Mouse (Mus musculus) embryonic facial prominence, embryonic 11.5 days (tissue): ENCODE measurements at regions not wholly inside any gene's neighbourhood (a gene's known extent, or its start where the extent isn't known, plus 50 kb on each side); places are given as distances from the start of the nearest gene placed in this dataset.
"Not testable (repeated sequence)": the region's sequence is repeated elsewhere in the genome, so short reads cannot be mapped to it uniquely, and the experiment has no call there.

Experiments
- ATAC-seq: fragments of 200-750 bp; cut with Nextera tagmentation; replicated peaks from 2 replicates; pipeline ENCODE4 v1.8.0; 2017; ENCODE audit warnings: low read depth; ENCODE audit not compliant: insufficient number of reproducible peaks, low FRiP score, low TSS enrichment
- DNase-seq: peaks from one replicate; pipeline ENCODE4 v3.0.0-alpha.2; 2015; ENCODE audit warnings: low spot score
- H3K27ac ChIP-seq: fragments of 300-500 bp; sonication (generic); replicated peaks from 2 replicates; pipeline ENCODE4 v1.5.1; 2014; ENCODE audit warnings: mild to moderate bottlenecking, low read depth, low read length, control low read depth
- H3K27me3 ChIP-seq: fragments of 300-500 bp; sonication (generic); 2 replicates; pipeline ENCODE4 v1.6.1; 2014; ENCODE audit warnings: mild to moderate bottlenecking, low read length, moderate library complexity, mixed read lengths; ENCODE audit not compliant: control insufficient read depth, insufficient read depth
- H3K36me3 ChIP-seq: fragments of 300-500 bp; sonication (generic); replicated peaks from 2 replicates; pipeline ENCODE4 v1.6.1; 2014; ENCODE audit warnings: low read depth, mild to moderate bottlenecking, low read length, moderate library complexity, mixed read lengths; ENCODE audit not compliant: control insufficient read depth, insufficient read depth
- H3K4me1 ChIP-seq: fragments of 300-500 bp; sonication (generic); 2 replicates; pipeline ENCODE4 v1.6.1; 2014; ENCODE audit warnings: low read length, mixed read lengths; ENCODE audit not compliant: control insufficient read depth, insufficient read depth
- H3K4me2 ChIP-seq: fragments of 300-500 bp; sonication (generic); 2 replicates; pipeline ENCODE4 v1.6.1; 2014; ENCODE audit warnings: low read depth, mild to moderate bottlenecking, control low read depth, low read length, moderate library complexity
- H3K4me3 ChIP-seq: fragments of 300-500 bp; sonication (generic); 2 replicates; pipeline ENCODE4 v1.5.1; 2014; ENCODE audit warnings: low read depth, low read length, control low read depth
- H3K9ac ChIP-seq: fragments of 300-500 bp; sonication (generic); replicated peaks from 2 replicates; pipeline ENCODE4 v1.6.1; 2014; ENCODE audit warnings: mild to moderate bottlenecking, control low read depth, low read length
- H3K9me3 ChIP-seq: fragments of 300-500 bp; sonication (generic); replicated peaks from 2 replicates; pipeline ENCODE4 v1.6.1; 2016; ENCODE audit warnings: mild to moderate bottlenecking, low read length, inconsistent platforms, mixed read lengths; ENCODE audit not compliant: control insufficient read depth
- WGBS: fragments of 180-500 bp; shearing (Covaris S2); extraction: QIAGEN DNeasy Blood & Tissue Kit; methylation state at CpG from one replicate; pipeline ENCODE4 v1.1.7; 2014; 5-methylcytosine and 5-hydroxymethylcytosine counted together

GRCm38 (mm10) chr2:11051621-11052020 is 120.3 kb upstream of the Prkcq start:
- no peak overlapping the region for H3K9ac ChIP-seq
- no peak overlapping the region for H3K4me2 ChIP-seq
- no peaks in the 10 kb centered on the region for H3K4me1 ChIP-seq
- 92% methylated on average over 7 of the region's 7 CpGs for WGBS
- no peaks in the 10 kb centered on the region for H3K36me3 ChIP-seq
- H3K4me3 ChIP-seq, result no peak overlapping the region
- H3K9me3 ChIP-seq, result no peaks in the 10 kb centered on the region
- H3K27me3 ChIP-seq, result no peaks in the 10 kb centered on the region
- no peak for ATAC-seq
- no peak for DNase-seq
- H3K27ac ChIP-seq, result no peak overlapping the region

DNA sequence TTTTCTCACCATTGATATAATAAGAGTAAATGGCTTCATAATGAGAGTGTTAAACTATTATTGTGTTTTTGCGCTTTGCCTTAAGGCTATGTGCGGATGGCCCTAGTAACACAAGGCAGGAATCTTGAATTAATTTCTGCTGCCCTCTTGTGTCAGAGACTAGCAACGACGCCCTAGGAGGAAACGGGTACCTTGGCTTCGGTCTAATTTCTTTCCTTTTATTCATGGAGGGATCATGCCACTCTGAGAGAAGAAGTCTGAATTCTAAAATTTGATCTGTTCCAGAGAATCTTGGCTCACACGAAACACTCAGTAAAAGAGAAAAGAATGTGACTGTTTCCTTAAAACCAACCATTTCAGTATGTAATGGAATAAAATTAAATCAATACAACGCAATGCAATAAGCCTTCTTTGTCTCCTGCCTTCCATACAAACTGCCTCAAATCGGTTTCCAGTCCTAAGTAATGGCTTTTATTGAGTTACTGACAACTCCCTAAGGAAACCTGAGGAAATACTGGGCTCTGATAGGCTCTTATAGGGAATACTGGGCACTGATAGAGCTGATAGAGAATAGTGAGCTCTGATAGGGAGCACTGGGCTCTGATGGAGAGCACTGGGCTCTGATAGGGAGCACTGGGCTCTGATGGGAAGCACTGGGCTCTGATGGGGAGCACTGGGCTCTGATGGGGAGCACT is 112.0 kb upstream of the Prkcq start:
- H3K27me3 ChIP-seq, result no peaks in the 10 kb centered on the region
- no peak overlapping the region for H3K27ac ChIP-seq
- ATAC-seq (peak; percentile 59; the same call in 1 of the 2 replicates), DNase-seq (peak; percentile 83)
- 24% methylated on average over 9 of the region's 9 CpGs for WGBS
- H3K36me3 ChIP-seq, result no peaks in the 10 kb centered on the region
- no peaks in the 10 kb centered on the region for H3K9me3 ChIP-seq
- H3K9ac ChIP-seq, result no peak overlapping the region
- no peak overlapping the region for H3K4me2 ChIP-seq
- no peak overlapping the region for H3K4me3 ChIP-seq
- H3K4me1 ChIP-seq, result no peaks in the 10 kb centered on the region

GRCm38 (mm10) chr2:11067384-11067783 is 104.5 kb upstream of the Prkcq start:
- no peaks in the 10 kb centered on the region for H3K36me3 ChIP-seq
- ATAC-seq (no peak), DNase-seq (no peak)
- WGBS, result 69% methylated on average over 4 of the region's 4 CpGs
- no peak overlapping the region for H3K4me3 ChIP-seq
- no peak overlapping the region for H3K4me2 ChIP-seq
- no peaks in the 10 kb centered on the region for H3K9me3 ChIP-seq
- no peaks in the 10 kb centered on the region for H3K27me3 ChIP-seq
- no peak overlapping the region for H3K9ac ChIP-seq
- H3K4me1 ChIP-seq, result no peaks in the 10 kb centered on the region
- H3K27ac ChIP-seq, result no peak overlapping the region

DNA sequence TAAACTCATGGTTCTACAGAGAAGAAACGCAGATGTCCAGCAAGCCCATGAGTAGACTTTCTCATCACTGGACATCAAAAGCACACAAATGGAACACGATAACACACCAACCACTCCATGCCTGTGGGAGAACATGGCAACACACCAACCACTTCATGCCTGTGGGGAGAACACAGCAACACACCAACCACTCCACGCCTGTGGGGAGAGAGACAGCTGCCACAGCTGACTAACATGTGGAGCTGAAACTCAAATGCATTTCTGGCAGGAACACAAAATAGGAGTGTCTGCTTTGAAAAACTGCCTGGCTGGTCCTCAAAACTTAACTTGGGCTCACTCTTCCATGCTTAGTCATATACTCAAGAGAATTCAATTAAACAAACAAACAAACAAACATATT is 88.4 kb upstream of the Prkcq start:
- WGBS, result 84% methylated on average over 3 of the region's 3 CpGs
- H3K9me3 ChIP-seq, result no peaks in the 10 kb centered on the region
- H3K4me2 ChIP-seq, result no peak overlapping the region
- H3K36me3 ChIP-seq, result no peaks in the 10 kb centered on the region
- H3K4me1 ChIP-seq, result no peaks in the 10 kb centered on the region
- H3K27ac ChIP-seq, result no peak overlapping the region
- no peak overlapping the region for H3K4me3 ChIP-seq
- H3K9ac ChIP-seq, result no peak overlapping the region
- no peaks in the 10 kb centered on the region for H3K27me3 ChIP-seq
- no peak for ATAC-seq
- no peak for DNase-seq

- Histone ChIP-seq H3K4me2 (no peak overlapping the region), H3K4me3 (no peak overlapping the region), H3K9me3 (no peaks in the 10 kb centered on the region), H3K36me3 (no peaks in the 10 kb centered on the region), H3K27me3 (no peaks in the 10 kb centered on the region), H3K4me1 (no peaks in the 10 kb centered on the region), H3K27ac (no peak overlapping the region), H3K9ac (no peak overlapping the region)
- ATAC-seq (no peak), DNase-seq (peak; percentile 37)
- 33% methylated on average over 1 of the region's 1 CpGs for WGBS
Measured at GRCm38 (mm10) chr2:11086996-11087395, 84.9 kb upstream of the Prkcq start.

GRCm38 (mm10) chr2:11099834-11100622 is 71.9 kb upstream of the Prkcq start:
- H3K36me3 ChIP-seq, H3K9ac ChIP-seq, H3K27me3 ChIP-seq, H3K27ac ChIP-seq, H3K9me3 ChIP-seq, H3K4me1 ChIP-seq: not testable (repeated sequence)
- Histone ChIP-seq H3K4me3 (peak overlapping the region; percentile 6; the same call in 1 of the 2 replicates), H3K4me2 (peak overlapping the region; percentile 42)
- 42% methylated on average over 31 of the region's 34 CpGs for WGBS
- DNase-seq, result peak; percentile 61
- peak; percentile 75; the same call in 1 of the 2 replicates for ATAC-seq

DNA sequence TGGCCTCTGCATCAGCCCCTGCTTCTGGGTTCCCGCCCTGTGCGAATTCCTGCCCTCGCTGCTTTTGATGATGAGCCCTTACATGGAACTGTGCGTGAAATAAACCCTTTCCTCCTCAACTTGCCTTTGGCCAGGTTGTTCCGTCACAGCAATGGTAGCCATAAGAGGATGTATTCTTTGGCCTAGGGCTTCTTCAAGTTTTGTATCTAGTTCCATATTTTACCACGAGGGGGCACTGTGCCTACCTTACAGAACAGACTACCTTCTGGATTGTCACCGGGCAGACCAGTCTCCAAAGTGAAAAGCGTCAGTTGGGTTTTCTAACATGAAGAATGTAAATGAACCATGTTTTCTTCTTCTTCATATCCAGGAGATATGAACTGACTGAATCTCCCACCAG is 58.7 kb upstream of the Prkcq start:
- ATAC-seq, result no peak; the same call in 1 of the 2 replicates
- 44% methylated on average over 8 of the region's 8 CpGs for WGBS

GRCm38 (mm10) chr2:11118625-11119024 is 53.3 kb upstream of the Prkcq start:
- WGBS, result 87% methylated on average over 1 of the region's 1 CpGs
- DNase-seq, result no peak
- H3K9me3 ChIP-seq, result no peaks in the 10 kb centered on the region
- H3K27me3 ChIP-seq, result no peaks in the 10 kb centered on the region
- H3K4me3 ChIP-seq, result no peak overlapping the region
- no peaks in the 10 kb centered on the region for H3K4me1 ChIP-seq
- H3K27ac ChIP-seq, result no peak overlapping the region
- H3K4me2 ChIP-seq, result no peak overlapping the region
- no peak overlapping the region for H3K9ac ChIP-seq
- ATAC-seq, result no peak
- H3K36me3 ChIP-seq, result no peaks in the 10 kb centered on the region

More for the DNA sequence above, 58.7 kb upstream of the Prkcq start:
- no peak overlapping the region for H3K27ac ChIP-seq
- no peak overlapping the region for H3K9ac ChIP-seq
- H3K4me3 ChIP-seq, result no peak overlapping the region
- no peaks in the 10 kb centered on the region for H3K4me1 ChIP-seq
- DNase-seq, result peak; percentile 81
- H3K4me2 ChIP-seq, result no peak overlapping the region
- no peaks in the 10 kb centered on the region for H3K36me3 ChIP-seq
- no peaks in the 10 kb centered on the region for H3K9me3 ChIP-seq
- H3K27me3 ChIP-seq, result no peaks in the 10 kb centered on the region
